Mouse (Mus musculus) cerebellum, adult 11-12 months (tissue): Measurements from ENCODE around the gene Ireb2.
"Not testable (repeated sequence)": the region's sequence is repeated elsewhere in the genome, so short reads cannot be mapped to it uniquely, and the experiment has no call there.

ENCODE experiments used
- DNase-seq: peaks from one replicate; pipeline ENCODE4 v3.0.0; 2022

Ireb2 gene

DNA sequence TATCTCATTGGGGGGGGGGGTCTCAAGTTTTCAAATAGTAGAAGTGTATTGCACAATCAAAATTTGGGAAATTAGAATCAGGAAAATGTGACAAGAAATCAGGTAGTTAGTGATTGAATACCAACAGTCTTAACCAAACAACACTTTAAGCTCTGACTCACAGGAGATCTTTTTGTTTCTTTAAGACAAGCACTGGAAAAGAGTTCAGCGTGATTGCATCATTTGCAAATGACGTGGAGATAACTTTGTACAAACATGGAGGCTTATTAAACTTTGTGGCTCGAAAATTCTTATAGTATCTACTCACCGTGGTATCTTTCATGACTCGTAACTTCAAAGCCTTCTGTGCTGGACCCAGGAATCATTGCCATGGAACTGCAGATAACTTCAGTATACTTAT, 45.9 kb downstream of the Ireb2 start:
- DNase-seq: no peak

DNA sequence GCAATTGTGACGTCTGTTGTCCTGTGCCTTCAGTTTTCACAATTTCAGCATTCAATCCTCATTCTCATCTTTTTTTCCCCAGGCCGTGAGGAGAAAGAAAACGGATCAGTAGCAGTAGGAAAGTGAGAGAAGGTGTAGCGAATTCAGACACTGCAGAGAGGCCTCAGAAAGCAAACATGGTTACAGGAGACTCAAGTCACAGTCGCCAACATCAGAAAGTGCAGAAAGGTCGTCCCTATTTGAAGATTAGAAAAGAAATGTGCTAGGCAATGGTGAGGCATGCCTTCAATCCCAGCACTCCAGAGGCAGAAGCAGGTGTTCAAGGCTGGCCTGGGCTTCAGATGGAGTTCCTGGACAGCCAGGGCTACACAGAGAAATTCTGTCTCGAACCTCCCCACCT, 52.0 kb downstream of the Ireb2 start:
- DNase-seq: no peak

- DNase-seq: peak; percentile 30
Measured at GRCm38 (mm10) chr9:54916401-54916800, 52.8 kb downstream of the Ireb2 start.

DNA sequence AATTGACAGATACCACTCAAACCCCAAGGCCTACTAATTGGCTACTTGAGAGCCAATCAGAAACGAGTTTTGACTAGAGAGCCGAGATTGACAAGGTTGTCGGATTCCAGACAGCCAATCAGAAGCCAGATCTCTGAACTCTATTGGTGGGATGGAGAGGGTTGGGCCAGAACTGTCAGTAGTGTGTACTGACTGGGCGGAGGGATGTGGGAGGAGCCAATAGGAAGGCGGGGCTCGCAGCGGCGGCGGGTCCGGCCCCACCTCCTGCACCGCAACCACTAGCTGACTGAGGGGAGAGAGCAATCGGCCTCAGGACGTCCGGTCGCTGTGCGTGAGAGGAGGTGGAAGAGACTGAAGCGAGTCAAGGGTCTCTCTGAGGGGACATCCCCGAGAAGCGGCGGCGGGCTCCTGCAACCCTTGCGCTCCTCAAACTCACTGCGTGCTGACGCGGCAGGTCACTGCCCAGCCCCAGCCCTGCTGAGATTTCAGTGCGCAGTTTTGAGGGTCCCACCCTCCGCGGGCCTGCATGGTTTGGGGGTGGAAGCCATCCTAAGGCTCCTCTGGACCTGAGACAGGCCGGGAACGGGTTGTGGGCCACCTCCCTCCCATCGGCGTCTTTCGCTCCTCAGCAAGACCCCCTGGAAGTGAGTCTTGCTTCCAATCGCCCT, 53.6 kb downstream of the Ireb2 start, which contains the start of gene Hykk:
Hykk (plus strand) TSS at position 274 of the 668 bp plus-strand sequence.
- peak; percentile 95 for DNase-seq

DNA sequence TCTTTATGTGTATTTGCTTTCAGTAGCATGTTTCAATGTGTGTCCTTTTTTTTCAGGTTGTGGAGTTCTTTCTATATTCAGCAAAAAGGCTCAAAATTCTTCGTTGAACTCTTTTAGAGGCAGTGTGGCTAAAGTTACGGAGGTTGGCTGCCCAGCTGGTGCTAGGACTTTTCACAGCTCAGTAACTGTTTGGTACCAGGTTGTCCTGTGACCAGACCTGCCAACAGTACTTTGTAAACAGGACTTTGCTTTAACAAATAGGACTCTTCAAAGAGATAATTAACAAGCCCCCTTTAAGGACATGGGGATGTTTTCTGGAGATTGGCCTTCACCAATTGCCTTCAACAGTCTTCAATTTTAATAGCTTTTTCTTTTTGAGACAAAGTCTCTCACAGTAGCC, 54.6 kb downstream of the Ireb2 start:
- no peak for DNase-seq

DNA sequence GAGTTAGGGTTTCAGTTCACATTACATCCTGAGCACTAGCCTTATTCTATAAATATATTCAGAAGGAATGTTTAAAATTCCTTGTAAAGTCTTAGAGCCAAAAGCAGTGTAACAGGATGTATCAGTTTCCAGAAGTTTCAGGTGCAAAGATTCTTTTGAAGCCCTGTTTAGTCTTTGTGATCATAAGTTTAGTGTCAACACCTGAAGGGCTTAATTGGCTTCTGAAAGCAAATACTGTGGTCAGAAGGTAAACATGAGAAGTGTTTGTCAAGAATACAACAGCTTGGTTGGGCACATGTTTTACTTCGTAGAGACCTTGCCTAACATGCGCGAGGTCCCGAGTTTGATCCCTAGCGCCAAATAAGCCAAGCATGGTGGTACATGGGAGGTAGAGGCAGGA, 55.2 kb downstream of the Ireb2 start:
- DNase-seq: no peak

DNA sequence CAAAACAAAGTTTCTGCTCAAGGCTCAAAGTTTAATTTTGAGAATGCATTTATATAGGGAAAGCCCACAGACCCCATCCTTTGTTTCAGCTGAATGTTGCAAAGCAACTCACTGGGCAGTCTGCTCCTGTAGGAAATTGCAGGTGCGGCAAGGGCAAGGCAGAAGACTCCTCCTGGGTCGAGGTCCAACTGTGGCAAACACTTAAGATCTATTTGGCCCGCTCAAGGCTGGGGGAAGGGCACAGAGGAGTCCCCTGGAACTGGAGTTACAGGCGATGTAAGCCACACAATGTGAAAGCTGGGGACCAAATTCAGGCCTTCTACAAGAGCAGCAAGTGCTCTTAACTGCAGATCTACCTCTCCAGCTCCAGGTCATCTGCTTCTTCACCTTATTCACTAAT, 56.4 kb downstream of the Ireb2 start:
- DNase-seq: no peak

GRCm38 (mm10) chr9:54930741-54931140, 67.2 kb downstream of the Ireb2 start:
- no peak for DNase-seq

GRCm38 (mm10) chr9:54931765-54932164, 68.2 kb downstream of the Ireb2 start:
- no peak for DNase-seq

DNA sequence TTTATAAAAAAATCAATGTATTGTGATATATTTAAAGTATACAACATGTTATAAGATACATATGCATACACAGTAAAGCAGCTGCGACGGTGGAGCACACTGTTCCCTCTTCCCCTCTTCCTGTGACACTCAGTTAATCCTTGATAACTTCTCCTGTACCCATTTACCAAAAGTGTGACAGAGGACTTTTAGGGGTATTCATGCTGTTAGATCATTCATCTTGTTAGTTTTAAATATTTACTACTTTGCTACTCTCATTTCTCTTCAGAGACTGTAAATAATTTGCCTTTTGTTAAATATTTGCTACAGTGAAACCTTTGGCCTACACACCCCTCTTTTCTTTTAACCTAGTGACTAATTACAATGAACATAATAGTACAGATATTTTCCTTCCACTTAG, 68.8 kb downstream of the Ireb2 start:
- DNase-seq: no peak

GRCm38 (mm10) chr9:54942071-54942470, 78.5 kb downstream of the Ireb2 start:
- no peak for DNase-seq

- DNase-seq: no peak
Measured at GRCm38 (mm10) chr9:54944467-54944866, 80.9 kb downstream of the Ireb2 start.

DNA sequence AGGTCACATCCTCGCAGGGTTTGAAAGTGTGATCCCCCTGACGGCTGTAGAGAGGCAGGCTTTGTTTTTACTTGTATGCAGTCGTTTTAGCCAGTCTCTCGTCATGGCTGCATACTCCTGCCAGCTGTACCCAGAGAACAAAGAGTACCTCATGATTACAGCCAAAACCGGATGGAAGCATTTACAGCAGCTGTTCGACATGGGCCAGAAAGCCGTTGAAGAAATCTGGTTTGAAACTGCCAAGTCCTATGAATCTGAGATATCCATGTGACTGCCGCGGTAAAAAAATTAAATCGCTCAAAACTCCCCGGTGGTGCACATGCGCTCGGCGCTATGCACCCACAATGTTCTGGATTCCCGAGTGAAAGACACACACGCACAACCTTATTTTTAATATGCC, 82.7 kb downstream of the Ireb2 start:
- no peak for DNase-seq

DNA sequence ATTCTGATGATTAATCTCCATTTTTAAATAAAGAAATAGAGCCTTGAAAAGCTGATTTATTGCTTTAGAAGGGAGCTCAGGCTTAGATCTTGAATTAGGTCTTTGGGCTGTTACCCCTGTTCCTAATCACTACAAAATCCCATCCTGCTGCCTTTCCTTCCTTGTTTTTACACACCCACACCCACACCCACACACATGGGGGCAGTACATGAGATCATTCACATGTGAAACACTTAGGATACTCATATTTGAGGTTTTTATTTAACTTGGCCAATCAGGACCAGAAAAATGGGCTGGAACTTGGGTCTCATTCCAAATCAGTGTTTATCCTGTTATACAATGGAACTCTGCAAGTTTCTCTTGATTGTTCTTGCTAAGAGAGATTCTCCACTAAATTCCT, 85.9 kb downstream of the Ireb2 start:
- DNase-seq: no peak

GRCm38 (mm10) chr9:54950162-54950561, 86.6 kb downstream of the Ireb2 start:
- DNase-seq: not testable (repeated sequence)

DNA sequence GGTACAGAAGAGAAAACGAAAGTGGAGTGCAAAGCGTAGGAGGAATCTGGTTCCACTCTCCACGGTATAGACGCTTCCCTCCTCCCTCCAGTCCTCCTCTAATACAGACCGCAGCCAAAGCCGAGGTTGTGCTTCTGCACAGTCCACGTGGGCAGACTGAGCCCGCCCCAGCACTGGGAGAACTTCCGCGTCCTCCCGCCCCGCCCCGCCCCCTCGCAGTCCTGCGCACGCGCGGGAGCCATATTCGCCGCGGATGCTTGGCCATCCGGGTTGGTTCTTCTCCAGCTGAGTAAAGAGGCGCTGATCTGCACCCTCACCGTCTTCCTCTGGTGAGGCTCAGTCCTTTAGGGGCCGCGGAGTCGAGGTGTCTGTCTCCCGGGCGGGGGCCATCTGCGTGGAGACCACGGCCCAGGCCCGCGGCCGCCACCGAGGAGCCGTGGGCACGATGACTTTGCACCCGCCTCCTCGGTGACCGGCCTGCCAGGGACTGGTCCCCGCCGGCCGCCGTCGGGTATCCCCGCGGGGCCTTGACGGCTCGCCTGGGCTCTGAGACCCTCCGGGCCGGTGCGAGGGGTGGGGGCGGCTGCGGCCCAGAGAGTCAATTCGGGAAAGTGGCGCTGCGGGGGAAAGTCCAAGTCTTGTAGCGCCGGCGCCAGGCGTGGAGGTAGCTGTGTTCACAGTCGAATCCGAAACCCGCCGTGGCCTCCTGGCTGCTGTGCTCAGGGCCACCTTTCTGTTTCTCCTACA, 87.2 kb downstream of the Ireb2 start, which contains the start of the genes Psma4 and AY074887:
Psma4 (plus strand) TSS at position 216 of the 747 bp plus-strand sequence.
AY074887 (minus strand) TSS at position 424 of the 747 bp plus-strand sequence.
- DNase-seq: peak; percentile 87

GRCm38 (mm10) chr9:54961059-54961458, 97.5 kb downstream of the Ireb2 start:
- DNase-seq: no peak
